Mouse (Mus musculus): ENCODE data around the gene Hipk3. TPM values are rescaled to one million over a fixed set of nuclear protein-coding genes. Genes with fewer than 3 reads are reported as not detected.

The Hipk3 gene
- polyA plus RNA-seq, 1 experiment from 2014 or later = 33.1 TPM

- Histone ChIP-seq H3K4me2 (ENCODE audit: low read depth, low read length) (no peak overlapping the region), H3K27ac (replicated peaks; ENCODE audit: low read depth, low read length) (no peak overlapping the region), H3K27me3 (replicated peaks; ENCODE audit: control insufficient read depth, insufficient read depth, low read length) (no peaks in the 10 kb centered on the region), H3K9me3 (ENCODE audit: control insufficient read depth, low read length) (no peaks in the 10 kb centered on the region), H3K4me1 (ENCODE audit: control insufficient read depth, insufficient read depth, low read length) (peaks cover 3% of the 10 kb centered on the region; the same call in 1 of the 2 replicates), H3K9ac (ENCODE audit: low read depth, low read length) (no peak overlapping the region), H3K4me3 (ENCODE audit: low read depth, low read length) (no peak overlapping the region), H3K36me3 (ENCODE audit: control insufficient read depth, insufficient read depth, low read length) (peaks cover 7% of the 10 kb centered on the region)
- no peak for ATAC-seq (ENCODE audit: low read depth)
- WGBS = 95% methylated on average over 8 of the region's 8 CpGs
- DNase-seq (ENCODE audit: low spot score) = no peak
Observed at GRCm38 (mm10) chr2:104465639-104466430, 28.4 kb downstream of the Hipk3 start.

GRCm38 (mm10) chr2:104460021-104460420 is 34.2 kb downstream of the Hipk3 start:
- 59% methylated on average over 3 of the region's 3 CpGs for WGBS
- DNase-seq (ENCODE audit: low spot score) = no peak
- H3K4me2 ChIP-seq (ENCODE audit: low read depth, low read length) = no peak overlapping the region
- H3K9ac ChIP-seq (ENCODE audit: low read depth, low read length) = no peak overlapping the region
- no peaks in the 10 kb centered on the region for H3K9me3 ChIP-seq (ENCODE audit: control insufficient read depth, low read length)
- ATAC-seq (ENCODE audit: low read depth) = no peak
- peaks cover 12% of the 10 kb centered on the region; the same call in 1 of the 2 replicates for H3K4me1 ChIP-seq (ENCODE audit: control insufficient read depth, insufficient read depth, low read length)
- no peak overlapping the region for H3K4me3 ChIP-seq (ENCODE audit: low read depth, low read length)
- H3K27me3 ChIP-seq (replicated peaks; ENCODE audit: control insufficient read depth, insufficient read depth, low read length) = no peaks in the 10 kb centered on the region
- no peak overlapping the region for H3K27ac ChIP-seq (replicated peaks; ENCODE audit: low read depth, low read length)
- H3K36me3 ChIP-seq (ENCODE audit: control insufficient read depth, insufficient read depth, low read length) = no peaks in the 10 kb centered on the region

GRCm38 (mm10) chr2:104458569-104459332 is 35.5 kb downstream of the Hipk3 start:
- Histone ChIP-seq H3K27ac (replicated peaks; ENCODE audit: low read depth, low read length) (no peak overlapping the region), H3K36me3 (ENCODE audit: control insufficient read depth, insufficient read depth, low read length) (no peaks in the 10 kb centered on the region), H3K4me2 (ENCODE audit: low read depth, low read length) (no peak overlapping the region), H3K9ac (ENCODE audit: low read depth, low read length) (no peak overlapping the region), H3K27me3 (replicated peaks; ENCODE audit: control insufficient read depth, insufficient read depth, low read length) (no peaks in the 10 kb centered on the region), H3K4me3 (ENCODE audit: low read depth, low read length) (no peak overlapping the region), H3K4me1 (ENCODE audit: control insufficient read depth, insufficient read depth, low read length) (peaks cover 12% of the 10 kb centered on the region; the same call in 1 of the 2 replicates), H3K9me3 (ENCODE audit: control insufficient read depth, low read length) (no peaks in the 10 kb centered on the region)
- no peak for DNase-seq (ENCODE audit: low spot score)
- WGBS = 83% methylated on average over 8 of the region's 8 CpGs
- ATAC-seq (ENCODE audit: low read depth) = no peak

GRCm38 (mm10) chr2:104457106-104457505 is 37.1 kb downstream of the Hipk3 start:
- Histone ChIP-seq H3K4me2 (ENCODE audit: low read depth, low read length) (no peak overlapping the region), H3K9ac (ENCODE audit: low read depth, low read length) (no peak overlapping the region), H3K36me3 (ENCODE audit: control insufficient read depth, insufficient read depth, low read length) (no peaks in the 10 kb centered on the region), H3K9me3 (ENCODE audit: control insufficient read depth, low read length) (no peaks in the 10 kb centered on the region), H3K27ac (replicated peaks; ENCODE audit: low read depth, low read length) (no peak overlapping the region), H3K27me3 (replicated peaks; ENCODE audit: control insufficient read depth, insufficient read depth, low read length) (no peaks in the 10 kb centered on the region), H3K4me3 (ENCODE audit: low read depth, low read length) (no peak overlapping the region), H3K4me1 (ENCODE audit: control insufficient read depth, insufficient read depth, low read length) (peaks cover 12% of the 10 kb centered on the region; the same call in 1 of the 2 replicates)
- no peak for ATAC-seq (ENCODE audit: low read depth)
- DNase-seq (ENCODE audit: low spot score) = no peak
- WGBS = 75% methylated on average over 3 of the region's 3 CpGs

- H3K9me3 ChIP-seq (ENCODE audit: control insufficient read depth, low read length) = no peaks in the 10 kb centered on the region
- peaks cover 12% of the 10 kb centered on the region; the same call in 1 of the 2 replicates for H3K4me1 ChIP-seq (ENCODE audit: control insufficient read depth, insufficient read depth, low read length)
- H3K9ac ChIP-seq (ENCODE audit: low read depth, low read length) = no peak overlapping the region
- H3K4me3 ChIP-seq (ENCODE audit: low read depth, low read length) = no peak overlapping the region
- H3K27me3 ChIP-seq (replicated peaks; ENCODE audit: control insufficient read depth, insufficient read depth, low read length) = no peaks in the 10 kb centered on the region
- H3K36me3 ChIP-seq (ENCODE audit: control insufficient read depth, insufficient read depth, low read length) = no peaks in the 10 kb centered on the region
- no peak for ATAC-seq (ENCODE audit: low read depth)
- H3K4me2 ChIP-seq (ENCODE audit: low read depth, low read length) = no peak overlapping the region
- 80% methylated on average over 3 of the region's 3 CpGs for WGBS
- no peak overlapping the region for H3K27ac ChIP-seq (replicated peaks; ENCODE audit: low read depth, low read length)
- no peak for DNase-seq (ENCODE audit: low spot score)
Observed at GRCm38 (mm10) chr2:104450685-104451084, 43.6 kb downstream of the Hipk3 start.

GRCm38 (mm10) chr2:104449191-104449590 is 45.1 kb downstream of the Hipk3 start:
- H3K4me2 ChIP-seq (ENCODE audit: low read depth, low read length) = no peak overlapping the region
- ATAC-seq (ENCODE audit: low read depth) = no peak
- 76% methylated on average over 1 of the region's 1 CpGs for WGBS
- no peaks in the 10 kb centered on the region for H3K9me3 ChIP-seq (ENCODE audit: control insufficient read depth, low read length)
- H3K4me1 ChIP-seq (ENCODE audit: control insufficient read depth, insufficient read depth, low read length) = peaks cover 12% of the 10 kb centered on the region; the same call in 1 of the 2 replicates
- no peaks in the 10 kb centered on the region for H3K27me3 ChIP-seq (replicated peaks; ENCODE audit: control insufficient read depth, insufficient read depth, low read length)
- H3K36me3 ChIP-seq (ENCODE audit: control insufficient read depth, insufficient read depth, low read length) = no peaks in the 10 kb centered on the region
- no peak overlapping the region for H3K4me3 ChIP-seq (ENCODE audit: low read depth, low read length)
- DNase-seq (ENCODE audit: low spot score) = no peak
- no peak overlapping the region for H3K9ac ChIP-seq (ENCODE audit: low read depth, low read length)
- H3K27ac ChIP-seq (replicated peaks; ENCODE audit: low read depth, low read length) = no peak overlapping the region

- H3K4me2 ChIP-seq (ENCODE audit: low read depth, low read length) = no peak overlapping the region
- no peak overlapping the region for H3K9ac ChIP-seq (ENCODE audit: low read depth, low read length)
- DNase-seq (ENCODE audit: low spot score) (no peak), ATAC-seq (ENCODE audit: low read depth) (no peak)
- no peak overlapping the region for H3K4me3 ChIP-seq (ENCODE audit: low read depth, low read length)
- H3K27me3 ChIP-seq (replicated peaks; ENCODE audit: control insufficient read depth, insufficient read depth, low read length) = no peaks in the 10 kb centered on the region
- H3K4me1 ChIP-seq (ENCODE audit: control insufficient read depth, insufficient read depth, low read length) = peaks cover 12% of the 10 kb centered on the region; the same call in 1 of the 2 replicates
- H3K9me3 ChIP-seq (ENCODE audit: control insufficient read depth, low read length) = no peaks in the 10 kb centered on the region
- H3K27ac ChIP-seq (replicated peaks; ENCODE audit: low read depth, low read length) = no peak overlapping the region
- 82% methylated on average over 4 of the region's 4 CpGs for WGBS
- no peaks in the 10 kb centered on the region for H3K36me3 ChIP-seq (ENCODE audit: control insufficient read depth, insufficient read depth, low read length)
Observed at GRCm38 (mm10) chr2:104448201-104448600, 46.0 kb downstream of the Hipk3 start.

- DNase-seq (ENCODE audit: low spot score) = no peak
- Histone ChIP-seq H3K27ac (replicated peaks; ENCODE audit: low read depth, low read length) (no peak overlapping the region), H3K9ac (ENCODE audit: low read depth, low read length) (no peak overlapping the region), H3K36me3 (ENCODE audit: control insufficient read depth, insufficient read depth, low read length) (peaks cover 17% of the 10 kb centered on the region), H3K4me1 (ENCODE audit: control insufficient read depth, insufficient read depth, low read length) (peaks cover 12% of the 10 kb centered on the region; the same call in 1 of the 2 replicates), H3K27me3 (replicated peaks; ENCODE audit: control insufficient read depth, insufficient read depth, low read length) (no peaks in the 10 kb centered on the region), H3K4me3 (ENCODE audit: low read depth, low read length) (no peak overlapping the region), H3K9me3 (ENCODE audit: control insufficient read depth, low read length) (no peaks in the 10 kb centered on the region), H3K4me2 (ENCODE audit: low read depth, low read length) (no peak overlapping the region)
- ATAC-seq (ENCODE audit: low read depth) = no peak
- WGBS = 70% methylated on average over 1 of the region's 1 CpGs
Observed at GRCm38 (mm10) chr2:104446016-104446415, 48.2 kb downstream of the Hipk3 start.

All from embryonic facial prominence, embryonic 14.5 days (tissue).